Mouse (Mus musculus): Measurements from ENCODE around the gene Pip5k1b.
A peak's percentile ranks its signal among the peaks of the same experiment; 100 is the strongest.
"Not testable (repeated sequence)": the region's sequence is repeated elsewhere in the genome, so short reads cannot be mapped to it uniquely, and the experiment has no call there.

Pip5k1b gene

DNA sequence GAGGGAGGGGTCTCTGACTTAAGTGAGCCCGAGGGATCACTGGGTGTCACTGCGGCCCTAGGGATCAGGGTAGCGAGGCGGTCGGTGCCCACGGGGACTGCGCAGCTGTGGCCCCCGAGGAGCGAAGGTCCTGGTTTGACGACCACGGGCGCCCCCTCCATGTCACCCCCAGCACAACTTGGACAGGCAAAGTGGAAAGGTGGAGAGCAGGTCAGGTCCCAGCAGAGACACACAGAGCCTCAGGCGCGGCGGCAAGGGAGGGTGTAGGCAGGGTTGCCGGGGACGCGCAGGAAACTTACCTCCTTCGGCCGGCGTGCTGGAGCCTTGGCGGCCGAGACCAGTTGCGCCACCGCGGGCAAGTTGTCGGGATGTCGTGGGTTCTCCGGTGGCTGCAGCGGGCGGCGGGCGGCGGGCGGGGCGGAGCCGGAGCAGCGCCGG is at the start of gene Pip5k1b:
Pip5k1b (minus strand) TSS at position 407 of the 438 bp plus-strand sequence.
- peak; percentile 39 for DNase-seq

DNA sequence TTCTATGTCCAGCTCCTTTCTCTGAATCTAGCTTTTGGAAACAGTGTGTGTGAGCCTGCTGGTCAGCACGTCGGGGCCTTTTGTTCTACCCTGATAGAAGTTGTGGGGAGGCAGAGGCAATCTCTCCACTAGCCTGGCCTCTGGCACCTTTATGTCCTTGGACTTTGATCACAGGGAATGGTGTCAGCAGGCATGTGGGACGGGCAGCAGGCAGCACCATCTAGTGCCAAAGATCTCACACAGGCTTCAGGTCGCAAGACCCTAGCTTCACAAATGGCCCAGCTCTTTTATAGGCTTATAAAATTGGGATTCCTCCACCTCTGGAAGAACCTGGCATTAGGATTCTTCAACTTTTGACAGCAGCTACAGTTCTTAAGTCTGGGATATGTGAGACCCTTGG is 48.4 kb upstream of the Pip5k1b start:
- DNase-seq = peak; percentile 13

- no peak for DNase-seq
Observed at GRCm38 (mm10) chr19:24603431-24603830, 47.8 kb upstream of the Pip5k1b start.

- DNase-seq = no peak
Observed at GRCm38 (mm10) chr19:24586726-24587125, 31.1 kb upstream of the Pip5k1b start.

DNA sequence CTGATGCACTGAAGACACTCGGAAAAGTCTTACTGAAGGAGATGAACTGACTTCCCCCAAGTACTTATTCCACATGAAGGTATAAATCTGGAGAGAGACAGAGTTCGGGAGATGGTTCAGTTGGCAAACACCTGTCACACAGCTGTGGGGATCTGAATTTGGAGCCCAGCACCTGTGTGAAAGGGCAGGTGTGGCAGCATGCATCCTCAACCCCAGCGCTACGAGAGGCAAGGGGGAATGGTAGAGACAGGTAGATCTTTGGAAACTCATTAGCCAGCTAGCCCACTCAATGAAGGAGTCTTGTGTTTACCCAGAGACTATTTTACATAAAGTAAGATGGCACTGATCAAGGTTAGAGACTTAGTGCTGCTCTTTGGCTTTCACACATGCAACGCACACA is 29.5 kb upstream of the Pip5k1b start:
- DNase-seq = no peak

DNA sequence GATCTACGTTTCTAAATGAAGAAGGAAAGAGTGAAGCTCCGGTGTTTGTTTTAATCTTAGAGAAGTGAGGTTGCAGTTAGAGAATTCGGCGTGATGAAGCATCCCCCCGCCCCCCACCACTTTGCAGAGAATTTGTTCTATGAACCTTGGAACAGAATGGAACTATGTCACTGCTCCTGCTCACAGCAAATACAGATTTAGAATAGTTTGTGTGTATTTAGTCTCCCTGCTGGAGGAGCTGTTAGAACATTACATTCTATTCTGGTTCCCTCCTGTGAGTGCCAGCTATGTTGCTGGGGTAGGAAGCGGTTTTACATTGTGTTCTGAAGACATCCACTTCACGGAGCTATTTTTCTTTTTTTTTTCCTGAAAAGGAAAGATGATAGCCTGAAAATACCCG is 28.3 kb upstream of the Pip5k1b start:
- no peak for DNase-seq

DNA sequence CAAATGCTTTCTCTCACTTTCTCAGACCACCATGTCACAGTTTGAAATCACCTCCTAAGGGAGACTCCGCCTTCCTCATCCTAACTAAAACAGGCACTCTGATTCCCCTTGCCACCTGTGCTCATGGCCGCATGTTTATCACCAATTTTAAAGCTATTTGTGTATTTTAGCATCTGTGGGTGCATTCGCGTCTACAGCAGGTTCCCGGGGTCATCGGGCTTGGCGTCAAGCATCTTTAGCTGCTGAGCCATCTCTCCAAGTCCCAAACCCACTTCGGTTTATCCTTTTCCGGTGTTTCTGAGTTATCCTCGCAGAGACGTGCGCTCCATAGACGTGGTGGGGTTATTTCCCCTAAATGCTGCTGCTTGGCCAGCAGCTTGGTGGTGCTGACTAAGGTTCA is 20.5 kb upstream of the Pip5k1b start:
- no peak for DNase-seq

DNA sequence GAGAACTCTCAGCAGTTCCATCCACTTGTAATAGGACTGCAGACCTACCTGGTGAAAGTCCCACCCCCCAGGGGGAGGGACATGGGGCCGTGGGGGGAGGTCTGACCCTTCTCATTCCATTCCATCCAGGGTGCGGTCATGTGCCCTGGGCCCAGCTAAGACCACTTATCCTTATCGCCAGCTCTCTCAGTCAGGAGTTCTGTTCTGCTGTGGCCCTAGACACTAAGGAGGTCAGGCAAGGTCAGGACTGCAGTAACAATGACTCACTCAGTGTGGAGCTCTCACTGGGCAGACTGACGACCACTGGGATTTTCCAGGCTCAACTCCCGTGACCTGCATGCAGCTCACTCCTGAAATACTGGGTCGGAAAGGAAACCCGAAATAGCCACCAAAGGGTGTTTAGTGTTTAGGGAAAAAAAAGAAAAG is 16.1 kb upstream of the Pip5k1b start:
- DNase-seq = no peak

GRCm38 (mm10) chr19:24570969-24571368 is 15.3 kb upstream of the Pip5k1b start:
- DNase-seq = no peak

GRCm38 (mm10) chr19:24557456-24557855 is 1.8 kb upstream of the Pip5k1b start:
- DNase-seq = no peak

GRCm38 (mm10) chr19:24556585-24556966 is 904 bp upstream of the Pip5k1b start:
- DNase-seq = no peak

DNA sequence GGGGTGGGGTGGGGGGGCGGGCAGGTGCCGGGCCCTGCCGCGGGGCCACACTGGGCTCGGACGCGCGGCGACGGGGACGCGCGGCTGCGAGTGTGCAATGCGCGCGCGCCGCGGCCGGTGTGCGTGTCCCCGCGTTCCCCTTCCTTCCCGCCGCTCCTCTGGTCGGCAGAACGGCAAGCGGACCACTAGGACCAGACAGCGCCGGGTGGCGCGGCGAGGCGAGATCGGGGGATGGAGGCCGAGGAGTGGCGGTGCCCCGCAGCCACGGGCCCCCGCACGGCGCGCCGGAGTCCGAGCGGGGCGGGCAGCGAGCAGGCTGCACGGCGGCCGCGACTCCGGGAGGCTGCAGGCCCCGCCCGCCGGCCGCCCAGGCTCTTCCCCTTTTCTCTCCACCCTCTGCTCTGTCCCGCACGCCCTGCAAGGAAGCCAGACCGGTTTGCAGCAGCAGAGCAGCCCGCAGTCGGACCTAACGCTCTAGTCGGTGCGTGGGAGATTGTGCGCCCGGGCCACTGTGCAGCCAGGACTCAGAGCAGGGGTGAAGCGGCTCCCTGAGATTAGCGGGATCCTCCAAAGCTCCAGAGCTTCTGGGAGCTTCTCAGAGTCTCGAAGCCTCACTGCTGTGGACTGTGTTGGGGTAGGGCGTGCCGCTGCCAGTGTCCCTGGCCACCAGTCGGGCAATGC is 372 bp upstream of the Pip5k1b start:
- DNase-seq = peak; percentile 55

DNA sequence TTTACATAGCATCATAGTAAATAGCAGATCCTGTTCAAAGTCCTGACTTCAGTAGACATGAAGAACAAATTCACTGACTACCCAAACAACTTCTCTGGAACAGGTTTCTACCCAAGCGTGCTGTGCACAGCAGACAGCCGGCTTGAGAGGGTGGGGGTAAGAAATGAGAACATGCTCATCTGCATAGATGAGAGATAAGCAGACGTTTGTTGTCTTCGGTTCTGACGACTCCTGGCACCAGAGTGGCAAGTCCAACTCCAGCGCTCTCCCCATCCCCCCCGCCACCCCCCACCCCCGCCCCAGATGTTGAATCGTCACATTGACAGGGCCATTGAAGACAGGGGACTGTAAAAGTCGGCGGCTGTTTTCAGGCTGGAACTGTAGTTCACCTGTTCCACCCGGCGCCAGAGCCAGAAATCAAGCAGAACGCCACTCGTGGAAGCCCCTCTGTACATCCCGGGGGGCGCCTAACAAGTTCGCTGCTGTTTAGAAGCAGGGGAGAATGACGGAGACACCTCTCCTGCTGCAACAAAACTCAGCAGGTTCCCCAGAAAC is 684 bp downstream of the Pip5k1b start:
- DNase-seq = no peak

GRCm38 (mm10) chr19:24554425-24554824 is 1.2 kb downstream of the Pip5k1b start:
- no peak for DNase-seq

DNA sequence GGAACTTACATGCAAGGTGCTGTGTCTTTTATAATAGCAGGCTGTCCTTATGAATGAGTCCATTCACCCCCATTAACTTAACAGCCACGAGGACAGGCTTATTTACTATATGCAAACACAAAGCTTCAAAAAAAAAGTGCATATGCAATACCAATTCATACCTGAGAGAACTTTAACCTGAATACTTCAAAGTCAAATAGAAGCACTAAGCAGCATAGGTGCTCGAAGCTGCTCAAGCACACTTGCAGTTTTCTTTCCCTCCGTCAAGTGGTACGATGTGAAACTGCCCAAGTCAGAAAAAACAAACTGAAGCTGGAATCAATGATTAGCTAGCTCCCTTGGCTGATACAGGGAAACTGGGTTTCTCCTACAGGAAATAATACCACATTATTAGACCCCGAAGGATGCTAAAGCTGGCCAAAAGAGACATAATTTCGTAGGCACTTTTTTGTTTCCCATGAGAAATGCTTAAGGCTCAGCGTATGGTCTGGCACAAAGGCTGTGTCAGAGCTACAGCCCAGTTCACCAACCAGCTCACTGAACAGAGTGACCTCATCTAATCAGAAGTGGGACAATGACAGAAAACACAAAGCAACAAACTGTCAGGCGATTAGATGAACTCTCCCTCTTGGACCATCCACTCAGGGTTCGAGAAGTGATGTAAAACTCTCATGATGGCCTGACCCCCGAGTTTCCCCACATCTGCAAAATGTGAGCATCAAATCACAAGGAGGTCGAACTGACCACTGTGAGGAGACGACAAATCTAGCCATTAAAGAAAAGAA is 2.2 kb downstream of the Pip5k1b start:
- no peak for DNase-seq

DNA sequence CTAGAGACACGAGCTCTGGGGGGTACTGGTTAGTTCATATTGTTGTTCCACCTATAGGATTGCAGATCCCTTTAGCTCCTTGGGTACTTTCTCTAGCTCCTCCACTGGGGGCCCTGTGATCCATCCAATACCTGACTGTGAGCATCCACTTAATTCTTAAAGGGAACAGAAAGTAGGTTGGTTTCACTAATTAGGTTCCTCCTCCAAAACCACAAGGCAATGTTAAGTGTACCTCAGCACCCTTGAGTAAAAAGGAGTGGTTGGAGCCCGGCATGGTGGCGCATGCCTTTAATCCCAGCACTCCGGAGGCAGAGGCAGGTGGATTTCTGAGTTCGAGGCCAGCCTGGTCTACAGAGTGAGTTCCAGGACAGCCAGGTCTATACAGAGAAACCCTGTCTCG is 3.0 kb downstream of the Pip5k1b start:
- not testable (repeated sequence) for DNase-seq

DNA sequence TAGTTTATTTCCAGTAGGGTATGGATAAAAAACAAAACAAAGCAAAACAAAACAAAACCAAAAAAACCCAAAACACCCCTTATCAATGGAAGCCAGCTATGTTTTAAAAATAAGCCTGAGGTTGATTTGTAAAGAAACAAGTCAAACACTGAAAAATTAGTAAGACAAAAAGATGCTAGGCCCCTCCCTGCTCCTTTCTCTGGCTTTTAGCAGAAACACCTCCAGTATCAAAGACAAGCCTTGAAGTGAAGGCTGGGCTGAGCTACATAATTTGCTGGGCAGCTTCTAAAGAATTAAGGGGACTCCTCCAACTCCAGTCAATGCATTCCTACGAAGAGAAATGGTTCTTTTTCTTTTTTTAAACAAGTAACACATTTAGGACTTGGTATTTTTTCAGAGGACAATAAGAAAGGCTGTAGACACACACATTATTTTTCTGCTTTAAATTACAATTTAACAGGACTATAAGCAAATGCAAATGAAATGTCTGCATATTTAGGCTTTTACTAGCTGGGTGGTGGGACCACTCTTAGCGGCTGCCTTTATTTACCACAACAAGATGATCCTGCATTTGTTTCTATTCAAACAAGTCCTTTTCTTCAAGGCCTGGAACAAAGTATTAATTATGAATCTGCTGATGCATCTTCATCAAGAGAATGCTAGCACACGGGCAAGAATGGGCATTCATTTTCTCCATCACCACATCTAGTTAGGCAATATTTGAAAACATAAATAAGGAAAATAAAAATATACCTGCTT is 4.3 kb downstream of the Pip5k1b start:
- no peak for DNase-seq

DNA sequence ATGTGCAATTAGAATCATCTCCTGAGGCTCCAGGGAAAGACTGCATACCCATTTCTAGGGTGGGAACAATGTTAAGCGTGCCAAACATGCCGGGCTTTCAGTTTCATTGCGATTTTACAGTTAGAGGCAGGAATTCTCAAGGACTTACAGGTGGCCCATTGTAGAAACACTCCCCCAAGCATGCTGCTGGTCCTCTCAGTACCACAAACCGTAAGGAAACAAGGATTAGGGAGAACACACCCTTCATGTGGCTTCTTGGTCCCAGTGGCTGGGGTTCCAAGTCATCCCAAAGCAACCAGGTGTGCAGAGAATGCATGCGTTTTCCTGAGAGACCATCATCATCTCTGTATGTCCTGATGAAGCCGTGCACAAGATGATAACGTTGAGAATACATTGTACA is 4.9 kb downstream of the Pip5k1b start:
- DNase-seq = no peak

GRCm38 (mm10) chr19:24550016-24550415 is 5.7 kb downstream of the Pip5k1b start:
- no peak for DNase-seq

DNA sequence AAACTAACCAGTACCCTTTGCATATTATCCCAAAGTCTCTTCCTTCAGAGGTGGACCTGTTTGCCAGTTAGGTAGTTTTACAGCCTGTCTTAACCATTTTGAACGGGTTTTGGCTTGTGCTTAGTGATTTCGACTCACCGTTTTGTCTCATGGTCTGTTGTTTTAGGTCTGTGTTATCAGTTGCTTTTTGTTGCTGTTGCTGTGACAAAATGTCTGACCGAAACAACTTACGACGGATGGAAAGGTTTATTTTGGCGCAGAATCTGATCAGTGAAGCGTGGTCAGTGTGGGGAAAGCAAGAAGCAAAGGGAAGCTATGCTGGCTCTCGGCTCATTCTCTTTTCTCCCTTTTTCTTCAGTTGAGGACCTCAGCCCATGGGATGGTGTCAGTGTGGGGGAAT is 7.3 kb downstream of the Pip5k1b start:
- DNase-seq = no peak

- DNase-seq = no peak
Observed at GRCm38 (mm10) chr19:24546153-24546552, 9.5 kb downstream of the Pip5k1b start.

- DNase-seq = no peak
Observed at GRCm38 (mm10) chr19:24543386-24544350, 12.0 kb downstream of the Pip5k1b start.
